Mouse (Mus musculus) hindbrain, embryonic 10.5 days (tissue): ENCODE measurements at regions not wholly inside any gene's neighbourhood (a gene's known extent, or its start where the extent isn't known, plus 50 kb on each side); places are given as distances from the start of the nearest gene placed in this dataset.

Source experiments
- DNase-seq: peaks from one replicate; pipeline ENCODE4 v3.0.0-alpha.2; 2017; ENCODE audit warnings: low spot score
- H3K27ac ChIP-seq: fragments of 300-500 bp; sonication (generic); 2 replicates; pipeline ENCODE4 v1.5.1; 2016; ENCODE audit warnings: mild to moderate bottlenecking, moderate library complexity
- H3K27me3 ChIP-seq: fragments of 300-500 bp; sonication (generic); 2 replicates; pipeline ENCODE4 v1.6.1; 2016; ENCODE audit warnings: mild to moderate bottlenecking; ENCODE audit not compliant: poor library complexity, insufficient read depth, severe bottlenecking
- H3K36me3 ChIP-seq: fragments of 300-500 bp; sonication (generic); 2 replicates; pipeline ENCODE4 v1.6.1; 2016; ENCODE audit warnings: mild to moderate bottlenecking, moderate library complexity
- H3K4me1 ChIP-seq: fragments of 300-500 bp; sonication (generic); replicated peaks from 2 replicates; pipeline ENCODE4 v1.6.1; 2016; ENCODE audit warnings: mild to moderate bottlenecking
- H3K4me3 ChIP-seq: fragments of 300-500 bp; sonication (generic); 2 replicates; pipeline ENCODE4 v1.5.1; 2016; ENCODE audit warnings: mild to moderate bottlenecking, moderate library complexity
- H3K9me3 ChIP-seq: fragments of 300-500 bp; sonication (generic); 2 replicates; pipeline ENCODE4 v1.6.1; 2016; ENCODE audit warnings: mild to moderate bottlenecking, moderate library complexity
- WGBS: fragments of 180-500 bp; shearing (Covaris S2); methylation state at CpG from one replicate; pipeline ENCODE4 v1.1.7; 2016; 5-methylcytosine and 5-hydroxymethylcytosine counted together

DNA sequence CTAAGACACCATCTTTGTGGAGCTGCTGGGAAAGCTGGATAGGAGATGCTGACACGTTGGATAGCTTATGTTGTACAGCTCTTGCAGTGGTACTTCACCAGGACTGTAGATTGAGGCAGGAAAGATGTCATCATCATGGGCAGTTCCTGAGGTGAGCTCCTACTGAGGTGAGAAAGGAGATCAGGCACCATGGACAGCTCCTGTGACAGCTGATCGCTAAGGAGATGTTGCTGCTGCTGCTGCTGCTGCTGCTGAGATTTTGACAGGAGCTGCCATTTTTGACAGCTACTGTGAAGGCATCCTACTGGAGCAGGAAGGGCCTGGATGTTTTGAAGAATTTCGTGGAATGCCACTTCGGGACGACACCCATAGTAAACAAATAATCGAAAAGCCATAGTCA lies 152.6 kb downstream of the Adam29 start:
- DNase-seq: peak; percentile 3
- H3K27me3 ChIP-seq: no peaks in the 10 kb centered on the region
- 61% methylated on average over 6 of the region's 6 CpGs for WGBS

DNA sequence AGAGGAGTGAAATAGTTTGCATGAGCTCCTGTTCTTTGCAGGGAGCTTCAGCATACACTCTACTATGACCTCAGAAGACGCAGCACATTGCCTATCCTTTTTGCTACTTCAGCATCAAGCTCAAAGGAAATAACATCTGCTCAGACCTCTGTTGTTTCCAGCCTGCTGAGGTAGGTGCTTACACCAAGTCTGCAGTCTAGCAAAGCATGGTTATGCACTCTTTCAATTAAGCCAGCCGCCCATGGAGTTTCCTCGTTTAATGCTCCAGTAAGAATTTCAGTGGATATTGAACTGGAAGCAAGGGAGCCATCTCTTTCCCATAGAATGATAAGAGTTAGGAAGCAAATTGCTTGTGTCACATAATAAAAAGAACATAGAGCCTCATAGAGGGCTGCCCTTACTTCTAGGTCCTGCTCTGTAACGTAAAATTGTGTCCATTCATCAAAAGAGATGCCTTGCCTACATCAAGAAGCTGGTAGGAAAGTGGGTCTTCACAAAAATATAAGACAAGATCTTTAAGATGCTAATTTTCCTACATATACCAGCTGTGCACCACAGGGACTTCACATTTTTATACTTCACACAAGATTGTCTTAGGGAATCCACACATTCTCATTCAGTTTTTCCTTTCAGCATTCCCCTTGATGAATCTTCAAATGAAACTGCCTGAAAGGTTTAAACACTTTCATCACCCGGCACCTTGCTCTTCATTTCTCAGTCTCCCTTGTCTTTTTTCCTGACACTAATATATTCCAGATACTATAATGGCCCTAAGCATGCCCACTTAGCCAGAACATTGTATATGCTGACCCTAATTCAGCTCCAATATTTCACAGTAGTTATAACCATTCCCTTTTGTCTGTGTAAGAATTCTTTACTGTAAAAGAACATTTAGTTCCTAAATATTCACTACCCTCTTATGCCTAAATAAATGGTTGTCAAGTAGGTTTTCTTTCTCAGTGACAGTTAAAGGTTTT lies 182.2 kb downstream of the Adam29 start:
- Histone ChIP-seq H3K4me1 (no peaks in the 10 kb centered on the region), H3K9me3 (no peaks in the 10 kb centered on the region), H3K27ac (no peak overlapping the region), H3K4me3 (no peak overlapping the region), H3K27me3 (no peaks in the 10 kb centered on the region), H3K36me3 (no peaks in the 10 kb centered on the region)
- no peak for DNase-seq
- 84% methylated on average over 5 of the region's 5 CpGs for WGBS

More for the DNA sequence above, 152.6 kb downstream of the Adam29 start:
- H3K4me1 ChIP-seq: no peaks in the 10 kb centered on the region
- no peaks in the 10 kb centered on the region for H3K9me3 ChIP-seq
- H3K4me3 ChIP-seq: no peak overlapping the region
- no peaks in the 10 kb centered on the region for H3K36me3 ChIP-seq
- H3K27ac ChIP-seq: no peak overlapping the region

DNA sequence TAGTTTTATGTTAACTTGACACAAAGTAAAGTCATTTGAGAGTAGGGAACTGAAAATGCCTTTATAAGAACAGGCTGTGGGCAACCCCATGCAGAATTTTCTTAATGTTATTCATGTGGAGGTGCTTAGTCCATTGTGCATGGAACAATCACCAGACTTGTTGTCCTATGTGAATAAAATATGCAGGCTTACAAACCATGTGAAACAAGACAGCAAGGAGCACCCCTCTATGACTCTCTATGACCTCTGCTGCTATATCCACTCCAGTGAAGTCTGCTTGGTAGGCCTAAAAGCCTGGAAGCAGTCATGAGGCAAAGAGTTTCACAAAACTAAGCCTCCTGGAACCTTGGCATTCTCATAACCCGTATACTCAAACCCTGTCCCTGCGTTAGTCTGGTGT lies 215.0 kb downstream of the Adam29 start:
- Histone ChIP-seq H3K4me1 (no peaks in the 10 kb centered on the region), H3K9me3 (no peaks in the 10 kb centered on the region), H3K27me3 (no peaks in the 10 kb centered on the region), H3K36me3 (no peaks in the 10 kb centered on the region), H3K4me3 (no peak overlapping the region), H3K27ac (no peak overlapping the region)
- no peak for DNase-seq
- 90% methylated on average over 2 of the region's 2 CpGs for WGBS

DNA sequence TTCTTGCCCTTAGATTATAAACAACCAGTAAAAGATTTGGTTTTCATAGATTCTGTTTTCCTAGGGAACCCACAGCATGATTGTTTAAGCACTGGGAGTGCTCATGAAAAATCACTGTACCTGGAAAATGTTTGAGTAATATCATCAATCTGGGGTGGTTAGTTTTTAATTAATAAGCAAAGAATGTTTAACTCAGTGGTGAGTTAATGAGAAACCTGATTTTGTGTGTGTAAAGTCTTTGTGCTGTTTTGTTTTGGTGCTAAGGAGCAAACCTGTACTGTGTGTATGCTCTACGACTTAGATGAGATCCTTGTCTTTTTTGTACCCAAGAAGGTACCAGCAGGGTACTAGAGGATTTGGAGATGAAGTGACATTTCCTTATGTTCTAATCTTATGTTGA lies 226.3 kb downstream of the Adam29 start:
- H3K4me1 ChIP-seq: no peaks in the 10 kb centered on the region
- no peaks in the 10 kb centered on the region for H3K9me3 ChIP-seq
- 77% methylated on average over 1 of the region's 1 CpGs for WGBS
- no peaks in the 10 kb centered on the region for H3K27me3 ChIP-seq
- H3K4me3 ChIP-seq: no peak overlapping the region
- H3K36me3 ChIP-seq: no peaks in the 10 kb centered on the region
- H3K27ac ChIP-seq: no peak overlapping the region
- DNase-seq: no peak

DNA sequence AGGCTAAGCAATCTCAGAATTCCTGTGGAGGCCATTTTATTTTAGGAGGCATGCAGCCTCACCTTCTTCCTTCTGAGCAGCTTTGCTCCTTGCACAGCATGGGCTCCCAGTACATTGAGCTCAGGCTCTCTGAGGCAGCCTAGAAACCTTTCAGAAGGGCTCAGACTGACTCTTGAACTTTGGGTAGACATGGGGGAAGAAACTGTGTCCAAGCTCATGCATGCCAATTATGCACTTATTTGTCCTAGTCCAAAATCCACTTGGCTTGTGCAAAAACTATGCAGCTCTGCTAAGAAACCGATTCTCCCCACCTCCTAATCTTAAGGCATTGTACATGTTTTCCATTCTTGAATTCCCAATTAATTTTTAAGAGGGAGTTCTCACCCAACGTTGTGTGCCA lies 268.0 kb downstream of the Adam29 start:
- WGBS: 86% methylated on average over 2 of the region's 2 CpGs
- H3K27ac ChIP-seq: no peak overlapping the region
- no peaks in the 10 kb centered on the region for H3K27me3 ChIP-seq
- H3K36me3 ChIP-seq: no peaks in the 10 kb centered on the region
- no peak overlapping the region for H3K4me3 ChIP-seq
- no peaks in the 10 kb centered on the region for H3K9me3 ChIP-seq
- H3K4me1 ChIP-seq: no peaks in the 10 kb centered on the region
- DNase-seq: no peak

DNA sequence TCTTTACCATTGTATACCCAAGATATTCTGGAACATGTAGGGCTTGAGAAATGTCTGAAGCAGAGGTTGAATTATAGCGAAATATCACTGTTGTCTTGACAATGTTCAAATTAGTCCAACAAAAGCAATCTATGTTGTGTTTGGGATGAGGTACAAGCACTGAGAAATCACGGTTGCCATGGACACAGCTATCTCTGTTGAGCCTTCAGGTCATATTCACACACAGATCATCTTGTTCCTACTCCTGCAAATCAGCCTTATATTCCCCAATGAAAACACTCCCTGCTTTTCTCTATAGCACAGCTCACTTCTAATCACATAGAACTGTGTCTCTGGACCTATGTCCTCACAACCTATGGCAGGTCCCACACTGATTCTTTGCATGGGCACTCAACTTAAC lies 284.3 kb downstream of the Adam29 start:
- Histone ChIP-seq H3K27ac (no peak overlapping the region), H3K4me3 (no peak overlapping the region), H3K27me3 (no peaks in the 10 kb centered on the region), H3K36me3 (no peaks in the 10 kb centered on the region), H3K9me3 (no peaks in the 10 kb centered on the region), H3K4me1 (no peaks in the 10 kb centered on the region)
- DNase-seq: no peak
- WGBS: 78% methylated on average over 2 of the region's 2 CpGs
